Mouse (Mus musculus) stomach, postnatal 0 days (tissue): ENCODE data around the gene Ccdc188. TPM values are rescaled to one million over a fixed set of nuclear protein-coding genes. Genes with fewer than 3 reads are reported as not detected.

ENCODE experiments used
- ATAC-seq: fragments of 200-750 bp; cut with Nextera tagmentation; 2 replicates; pipeline ENCODE4 v1.8.0; 2017; ENCODE audit not compliant: low FRiP score, low TSS enrichment
- DNase-seq: peaks from one replicate; pipeline ENCODE4 v3.0.0-alpha.2; 2016; ENCODE audit warnings: low spot score
- H3K27ac ChIP-seq: fragments of 300-500 bp; sonication (generic); replicated peaks from 2 replicates; pipeline ENCODE4 v1.5.1; 2014; ENCODE audit warnings: mild to moderate bottlenecking, control low read depth
- H3K27me3 ChIP-seq: fragments of 300-500 bp; sonication (generic); 2 replicates; pipeline ENCODE4 v1.6.1; 2014; ENCODE audit warnings: low read length; ENCODE audit not compliant: control insufficient read depth, insufficient read depth
- H3K36me3 ChIP-seq: fragments of 300-500 bp; sonication (generic); 2 replicates; pipeline ENCODE4 v1.6.1; 2014; ENCODE audit warnings: low read length, mixed read lengths; ENCODE audit not compliant: control insufficient read depth, insufficient read depth
- H3K4me1 ChIP-seq: fragments of 300-500 bp; sonication (generic); replicated peaks from 2 replicates; pipeline ENCODE4 v1.6.1; 2014; ENCODE audit warnings: antibody characterized with exemption; ENCODE audit not compliant: control insufficient read depth, insufficient read depth
- H3K4me2 ChIP-seq: fragments of 300-500 bp; sonication (generic); replicated peaks from 2 replicates; pipeline ENCODE4 v1.6.1; 2014; ENCODE audit warnings: low read depth, mild to moderate bottlenecking, control low read depth, moderate library complexity
- H3K4me3 ChIP-seq: fragments of 300-500 bp; sonication (generic); 2 replicates; pipeline ENCODE4 v1.5.1; 2014; ENCODE audit warnings: low read depth, low read length, control low read depth
- H3K9ac ChIP-seq: fragments of 300-500 bp; sonication (generic); 2 replicates; pipeline ENCODE4 v1.6.1; 2014; ENCODE audit warnings: mild to moderate bottlenecking, low read length, control low read depth, mixed read lengths
- H3K9me3 ChIP-seq: fragments of 300-500 bp; sonication (generic); 2 replicates; pipeline ENCODE4 v1.6.1; 2016; ENCODE audit warnings: low read length; ENCODE audit not compliant: control insufficient read depth
- CTCF ChIP-seq: IDR thresholded peaks from 2 replicates; pipeline ENCODE4 v1.5.1; 2016; ENCODE audit warnings: antibody characterized with exemption, low read depth, mild to moderate bottlenecking, moderate library complexity
- EP300 ChIP-seq: optimal IDR thresholded peaks from 2 replicates; pipeline ENCODE3; 2016; ENCODE audit warnings: antibody characterized with exemption
- WGBS: fragments of 180-500 bp; shearing (Covaris S2); extraction: QIAGEN DNeasy Blood & Tissue Kit; methylation state at CpG from one replicate; pipeline ENCODE4 v1.1.7; 2014; 5-methylcytosine and 5-hydroxymethylcytosine counted together
- polyA plus RNA-seq: library from polyadenylated mRNA; unstranded; fragments of >200 nt; fragmentation: Nextera tagmentation; extraction: Ambion mirVana; gene quantifications from 2 replicates; pipeline ENCODE4 v1.2.1, GENCODE M21; 2015

Gene Ccdc188
- polyA plus RNA-seq, 1 experiment from 2014 or later: not detected

- 32% methylated on average over 8 of the region's 8 CpGs for WGBS
These were observed 2.3 kb downstream of the Ccdc188 start for GRCm38 (mm10) chr16:18220001-18220400.

GRCm38 (mm10) chr16:18220856-18221542, 3.3 kb downstream of the Ccdc188 start:
- WGBS: 84% methylated on average over 6 of the region's 6 CpGs
- H3K4me3 ChIP-seq: no peak overlapping the region
- TF ChIP-seq CTCF (no peak), EP300 (no peak)
- H3K4me2 ChIP-seq: no peak overlapping the region
- 0 out of 2 replicates have a peak, but pooled peaks cover 2% of the 10 kb centered on the region for H3K4me1 ChIP-seq
- no peaks in the 10 kb centered on the region for H3K9me3 ChIP-seq
- ATAC-seq: no peak
- no peak overlapping the region for H3K27ac ChIP-seq
- H3K36me3 ChIP-seq: peaks cover 8% of the 10 kb centered on the region; the same call in 1 of the 2 replicates
- H3K27me3 ChIP-seq: no peaks in the 10 kb centered on the region
- no peak overlapping the region for H3K9ac ChIP-seq
- no peak for DNase-seq

More at GRCm38 (mm10) chr16:18220001-18220400, 2.3 kb downstream of the Ccdc188 start:
- no peak overlapping the region for H3K27ac ChIP-seq
- H3K4me2 ChIP-seq: no peak overlapping the region
- H3K4me3 ChIP-seq: no peak overlapping the region
- ATAC-seq (peak; percentile 58), DNase-seq (peak; percentile 49)
- H3K9me3 ChIP-seq: no peaks in the 10 kb centered on the region
- H3K36me3 ChIP-seq: peaks cover 5% of the 10 kb centered on the region; the same call in 1 of the 2 replicates
- 0 out of 2 replicates have a peak, but pooled peaks cover 2% of the 10 kb centered on the region for H3K4me1 ChIP-seq
- H3K9ac ChIP-seq: peak overlapping the region; percentile 23; the same call in 1 of the 2 replicates
- TF ChIP-seq EP300 (no peak), CTCF (no peak)
- H3K27me3 ChIP-seq: no peaks in the 10 kb centered on the region

- no peak for DNase-seq
- no peak for TF ChIP-seq EP300
- peak; percentile 32 for TF ChIP-seq CTCF
- Histone ChIP-seq H3K36me3 (peaks cover 12% of the 10 kb centered on the region; the same call in 1 of the 2 replicates), H3K27ac (no peak overlapping the region), H3K4me1 (0 out of 2 replicates have a peak, but pooled peaks cover 2% of the 10 kb centered on the region), H3K27me3 (no peaks in the 10 kb centered on the region), H3K9me3 (no peaks in the 10 kb centered on the region), H3K4me3 (no peak overlapping the region), H3K9ac (no peak overlapping the region), H3K4me2 (no peak overlapping the region)
- 71% methylated on average over 11 of the region's 11 CpGs for WGBS
- no peak for ATAC-seq
These were observed 3.8 kb downstream of the Ccdc188 start for GRCm38 (mm10) chr16:18221543-18221898.

GRCm38 (mm10) chr16:18222188-18222587, 4.5 kb downstream of the Ccdc188 start:
- ATAC-seq (no peak), DNase-seq (no peak)
- no peak overlapping the region for H3K27ac ChIP-seq
- no peak for TF ChIP-seq EP300
- TF ChIP-seq CTCF: no peak
- no peak overlapping the region for H3K4me2 ChIP-seq
- H3K9ac ChIP-seq: no peak overlapping the region
- no peak overlapping the region for H3K4me3 ChIP-seq
- no peaks in the 10 kb centered on the region for H3K27me3 ChIP-seq
- H3K36me3 ChIP-seq: peaks cover 12% of the 10 kb centered on the region; the same call in 1 of the 2 replicates
- 0 out of 2 replicates have a peak, but pooled peaks cover 2% of the 10 kb centered on the region for H3K4me1 ChIP-seq
- 68% methylated on average over 11 of the region's 11 CpGs for WGBS
- no peaks in the 10 kb centered on the region for H3K9me3 ChIP-seq

GRCm38 (mm10) chr16:18227187-18227586, 9.5 kb downstream of the Ccdc188 start:
- Histone ChIP-seq H3K4me3 (no peak overlapping the region), H3K9me3 (no peaks in the 10 kb centered on the region), H3K27me3 (no peaks in the 10 kb centered on the region), H3K4me2 (no peak overlapping the region), H3K27ac (no peak overlapping the region), H3K9ac (no peak overlapping the region), H3K4me1 (no peaks in the 10 kb centered on the region), H3K36me3 (peaks cover 16% of the 10 kb centered on the region)
- 88% methylated on average over 13 of the region's 13 CpGs for WGBS
- DNase-seq (no peak), ATAC-seq (no peak)
- no peak for TF ChIP-seq EP300
- TF ChIP-seq CTCF: no peak

GRCm38 (mm10) chr16:18227897-18228422, 10.3 kb downstream of the Ccdc188 start:
- no peak for DNase-seq
- Histone ChIP-seq H3K9me3 (no peaks in the 10 kb centered on the region), H3K4me3 (no peak overlapping the region), H3K27me3 (no peaks in the 10 kb centered on the region), H3K27ac (no peak overlapping the region), H3K9ac (no peak overlapping the region), H3K4me1 (no peaks in the 10 kb centered on the region), H3K4me2 (no peak overlapping the region), H3K36me3 (peaks cover 16% of the 10 kb centered on the region)
- 88% methylated on average over 20 of the region's 20 CpGs for WGBS
- TF ChIP-seq EP300 (no peak), CTCF (no peak)
- no peak for ATAC-seq
